Mouse (Mus musculus) left cerebral cortex, adult 2 months (tissue): ENCODE results near the gene Sgo2a. TPM values are rescaled to one million over a fixed set of nuclear protein-coding genes. Genes with fewer than 3 reads are reported as not detected.

Experiments
- DNase-seq, 2 experiments: peaks; one replicate each; pipeline ENCODE4 v3.0.0; 2021 to 2022; ENCODE audit warnings: low spot score in 2 of 2, mixed read lengths in 1 of 2; ENCODE audit errors: extremely low spot score in 1 of 2
- H3K27ac ChIP-seq: fragments of 200-600 bp; 2 replicates; pipeline ENCODE4 v1.8.1; 2022
- H3K4me3 ChIP-seq: fragments of 200-600 bp; 2 replicates; pipeline ENCODE4 v1.8.1; 2022
- CTCF ChIP-seq: fragments of 200-600 bp; IDR thresholded peaks from 2 replicates; pipeline ENCODE4 v1.8.1; 2022; ENCODE audit warnings: antibody characterized with exemption, mild to moderate bottlenecking, moderate library complexity
- intact Hi-C: fragments of 180-260 bp; cut with DNase I; formaldehyde crosslinking; loops from one replicate; pipeline ENCODE4 v1.15.1; 2025
- total RNA-seq, 2 experiments: library from RNA; stranded (reverse); gene quantifications; 2 replicates each; pipeline ENCODE4 v1.2.3; 2021

Gene Sgo2a
- total RNA-seq, 2 experiments from 2014 or later: 0.35 to 0.54 TPM

DNA sequence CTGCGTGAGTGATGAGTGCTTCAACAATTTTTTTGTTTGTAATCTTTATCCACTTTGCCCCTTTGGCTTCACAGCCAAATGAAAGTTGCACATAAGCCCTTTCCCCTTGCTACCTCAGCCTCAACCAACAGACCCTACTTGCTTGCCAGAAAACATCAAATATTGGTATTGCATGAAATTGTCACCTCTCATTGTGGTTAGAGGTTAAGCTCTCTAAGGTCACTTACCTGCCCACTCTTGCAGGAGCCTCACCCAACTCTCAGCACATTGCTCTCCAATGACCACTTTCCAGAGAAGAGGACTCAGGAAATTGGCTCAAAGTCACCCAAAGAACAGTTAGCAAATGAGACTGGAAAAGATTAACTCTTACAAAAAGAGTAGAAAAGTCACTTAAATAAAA is 75.7 kb downstream of the Sgo2a start:
- TF ChIP-seq CTCF: no peak
- intact Hi-C loops: no loop called here
- DNase-seq: no peak
- H3K27ac ChIP-seq: no peak overlapping the region
- no peak overlapping the region for H3K4me3 ChIP-seq

- Histone ChIP-seq H3K27ac (no peak overlapping the region), H3K4me3 (no peak overlapping the region)
- intact Hi-C loops: no loop called here
- TF ChIP-seq CTCF: no peak
- DNase-seq: no peak
Observed at GRCm38 (mm10) chr1:58072416-58072815, 76.6 kb downstream of the Sgo2a start.

DNA sequence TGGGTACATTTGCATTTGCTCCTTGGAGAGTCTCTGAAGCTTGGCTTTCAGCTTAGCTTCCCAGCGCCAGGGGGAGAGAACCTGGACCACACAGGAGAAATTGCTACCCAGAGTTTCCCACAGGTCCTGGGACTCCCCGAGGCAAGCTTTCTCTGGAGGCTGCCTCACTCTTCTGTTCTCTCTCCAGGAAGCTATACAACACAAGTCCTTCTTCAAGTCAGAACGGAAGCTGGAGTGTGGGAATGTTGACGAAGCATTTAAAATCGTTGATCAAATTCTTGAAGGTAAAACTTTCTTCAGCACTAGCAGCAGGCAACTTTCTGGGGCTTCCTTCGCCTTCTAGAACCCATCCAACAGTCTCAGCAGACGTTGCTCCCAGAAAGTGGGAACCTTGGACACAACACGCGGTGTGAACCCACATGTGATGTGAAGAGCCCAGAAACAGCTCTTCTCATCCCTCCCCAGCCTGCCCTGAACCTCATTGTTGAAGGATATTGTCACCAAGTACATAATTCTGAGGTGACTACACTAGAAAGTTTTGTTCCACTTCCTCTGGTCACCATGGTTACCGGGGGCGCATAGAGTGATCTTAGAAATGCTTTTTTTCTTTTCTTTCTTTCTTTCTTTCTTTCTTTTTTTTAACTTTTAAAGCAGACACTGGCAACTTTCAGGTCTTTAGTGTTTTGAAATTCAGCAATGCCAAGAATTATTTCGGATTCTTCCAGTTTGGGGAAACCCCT is 77.4 kb downstream of the Sgo2a start:
- Histone ChIP-seq H3K4me3 (no peak overlapping the region), H3K27ac (no peak overlapping the region)
- intact Hi-C loops: no loop called here
- TF ChIP-seq CTCF: no peak
- DNase-seq: no peak

DNA sequence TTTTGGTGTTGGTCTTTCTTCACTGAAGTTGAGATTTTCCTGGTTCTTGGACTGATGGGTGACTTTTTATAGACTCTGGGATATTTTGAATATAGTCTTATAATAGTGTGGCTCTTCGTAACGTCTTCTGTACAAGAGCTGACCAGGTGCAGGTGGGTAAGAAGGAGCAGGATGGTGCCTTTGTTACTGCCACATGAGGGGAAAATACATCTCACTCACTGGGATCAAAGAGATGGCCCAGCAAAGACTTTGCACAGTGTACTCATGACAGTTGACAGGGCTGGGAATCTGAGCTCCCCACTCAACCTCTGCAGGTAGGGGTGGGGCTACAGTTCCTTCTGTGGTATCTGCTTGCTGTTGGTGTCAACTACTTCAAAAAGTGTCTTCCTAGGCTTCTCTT is 78.5 kb downstream of the Sgo2a start:
- intact Hi-C loops: no loop called here
- DNase-seq: no peak
- Histone ChIP-seq H3K27ac (no peak overlapping the region), H3K4me3 (no peak overlapping the region)
- no peak for TF ChIP-seq CTCF

Other genes starting within 250 kb of the Sgo2a start
- 10 to 100 TPM; 42.6 to 43.1 TPM for gene Spats2l, start 221.8 kb upstream of the Sgo2a start, total RNA-seq
- 10 to 100 TPM; 16.3 to 17.8 TPM for gene Kctd18, start 23.0 kb downstream of the Sgo2a start, total RNA-seq
- gene Aox1, start 34.0 kb downstream of the Sgo2a start, total RNA-seq: 1 to 10 TPM; 3.2 to 4.6 TPM
- 1 to 10 TPM; 2.9 to 3.6 TPM for gene Aox3, start 117.2 kb downstream of the Sgo2a start, total RNA-seq
- 1 to 10 TPM; 4.0 to 5.9 TPM for gene Aox4, start 214.4 kb downstream of the Sgo2a start, total RNA-seq